Mouse (Mus musculus) midbrain, embryonic 14.5 days (tissue): Measurements from ENCODE around the gene C2cd4d. TPM values are rescaled to one million over a fixed set of nuclear protein-coding genes. Genes with fewer than 3 reads are reported as not detected.

ENCODE experiments used
- ATAC-seq: fragments of 200-750 bp; cut with Nextera tagmentation; 2 replicates; pipeline ENCODE4 v1.8.0; 2017; ENCODE audit warnings: moderate number of reproducible peaks, moderate library complexity; ENCODE audit not compliant: low FRiP score, low TSS enrichment
- DNase-seq: peaks from one replicate; pipeline ENCODE4 v3.0.0-alpha.2; 2015
- H3K27ac ChIP-seq: fragments of 300-500 bp; sonication (generic); replicated peaks from 2 replicates; pipeline ENCODE4 v1.5.1; 2014; ENCODE audit warnings: mild to moderate bottlenecking, low read depth, low read length, moderate library complexity
- H3K27me3 ChIP-seq: fragments of 300-500 bp; sonication (generic); 2 replicates; pipeline ENCODE4 v1.6.1; 2014; ENCODE audit warnings: low read length, control low read depth, mixed read lengths; ENCODE audit not compliant: control insufficient read depth, insufficient read depth
- H3K36me3 ChIP-seq: fragments of 300-500 bp; sonication (generic); 2 replicates; pipeline ENCODE4 v1.6.1; 2014; ENCODE audit warnings: low read length, control low read depth; ENCODE audit not compliant: control insufficient read depth, insufficient read depth
- H3K4me1 ChIP-seq: fragments of 300-500 bp; sonication (generic); 2 replicates; pipeline ENCODE4 v1.6.1; 2014; ENCODE audit warnings: mild to moderate bottlenecking, antibody characterized with exemption, low read length, control low read depth; ENCODE audit not compliant: control insufficient read depth, insufficient read depth
- H3K4me2 ChIP-seq: fragments of 300-500 bp; sonication (generic); 2 replicates; pipeline ENCODE4 v1.6.1; 2014; ENCODE audit warnings: mild to moderate bottlenecking, low read length, moderate library complexity
- H3K4me3 ChIP-seq: fragments of 300-500 bp; sonication (generic); replicated peaks from 2 replicates; pipeline ENCODE4 v1.5.1; 2014; ENCODE audit warnings: low read depth, low read length
- H3K9ac ChIP-seq: fragments of 300-500 bp; sonication (generic); replicated peaks from 2 replicates; pipeline ENCODE4 v1.6.1; 2014; ENCODE audit warnings: mild to moderate bottlenecking, low read length, moderate library complexity
- H3K9me3 ChIP-seq: fragments of 300-500 bp; sonication (generic); 2 replicates; pipeline ENCODE4 v1.6.1; 2016; ENCODE audit warnings: low read length, control low read depth, mixed read lengths; ENCODE audit not compliant: control insufficient read depth
- WGBS: fragments of 180-500 bp; shearing (Covaris S2); extraction: QIAGEN DNeasy Blood & Tissue Kit; methylation state at CpG from one replicate; pipeline ENCODE4 v1.1.7; 2014; 5-methylcytosine and 5-hydroxymethylcytosine counted together
- polyA plus RNA-seq: library from polyadenylated mRNA; unstranded; fragments of >200 nt; fragmentation: Nextera tagmentation; extraction: Ambion mirVana; gene quantifications from 2 replicates; pipeline ENCODE4 v1.2.1, GENCODE M21; 2014

The C2cd4d gene
- 2.6 and 3.1 TPM in 2 replicates for polyA plus RNA-seq

- no peak within 1 kb of the TSS for H3K27ac ChIP-seq
- DNase-seq (no peak), ATAC-seq (no peak)
- H3K36me3 ChIP-seq: no peaks in the 10 kb centered on the region
- H3K4me2 ChIP-seq: peak within 1 kb of the TSS; percentile 85
- peak within 1 kb of the TSS; percentile 53 for H3K4me3 ChIP-seq
- peak within 1 kb of the TSS; percentile 80 for H3K9ac ChIP-seq
- H3K9me3 ChIP-seq: no peaks in the 10 kb centered on the region
- 18% methylated on average over 7 of the region's 7 CpGs for WGBS
- 0 out of 2 replicates have a peak, but pooled peaks cover 4% of the 10 kb centered on the region for H3K4me1 ChIP-seq
- 0 out of 2 replicates have a peak, but pooled peaks cover 7% of the 10 kb centered on the region for H3K27me3 ChIP-seq
These were observed at the start of gene C2cd4d for GRCm38 (mm10) chr3:94362138-94362537. Gene C2cd4d (plus strand): TSS chr3:94362438.

- ATAC-seq: no peak
- H3K4me1 ChIP-seq: no peaks in the 10 kb centered on the region
- 67% methylated on average over 3 of the region's 3 CpGs for WGBS
- H3K9me3 ChIP-seq: no peaks in the 10 kb centered on the region
- H3K27me3 ChIP-seq: no peaks in the 10 kb centered on the region
- no peak overlapping the region for H3K9ac ChIP-seq
- no peak overlapping the region for H3K4me2 ChIP-seq
- no peak overlapping the region for H3K4me3 ChIP-seq
- no peak overlapping the region for H3K27ac ChIP-seq
- H3K36me3 ChIP-seq: peaks cover 48% of the 10 kb centered on the region
- DNase-seq: peak; percentile 6
These were observed 33.6 kb upstream of the C2cd4d start for GRCm38 (mm10) chr3:94328681-94329080.

GRCm38 (mm10) chr3:94334442-94334841, 27.8 kb upstream of the C2cd4d start:
- DNase-seq: no peak
- no peak overlapping the region for H3K4me3 ChIP-seq
- no peak overlapping the region for H3K27ac ChIP-seq
- WGBS: 93% methylated on average over 4 of the region's 4 CpGs
- no peak overlapping the region for H3K9ac ChIP-seq
- ATAC-seq: no peak
- H3K36me3 ChIP-seq: peaks cover 27% of the 10 kb centered on the region
- no peaks in the 10 kb centered on the region for H3K4me1 ChIP-seq
- H3K9me3 ChIP-seq: no peaks in the 10 kb centered on the region
- no peak overlapping the region for H3K4me2 ChIP-seq
- H3K27me3 ChIP-seq: no peaks in the 10 kb centered on the region

- no peak overlapping the region for H3K4me3 ChIP-seq
- H3K27me3 ChIP-seq: no peaks in the 10 kb centered on the region
- H3K4me1 ChIP-seq: no peaks in the 10 kb centered on the region
- no peak for DNase-seq
- no peak overlapping the region for H3K9ac ChIP-seq
- no peaks in the 10 kb centered on the region for H3K9me3 ChIP-seq
- H3K36me3 ChIP-seq: no peaks in the 10 kb centered on the region
- no peak overlapping the region for H3K27ac ChIP-seq
- 88% methylated on average over 3 of the region's 3 CpGs for WGBS
- H3K4me2 ChIP-seq: no peak overlapping the region
- ATAC-seq: no peak
These were observed 23.7 kb upstream of the C2cd4d start for GRCm38 (mm10) chr3:94338522-94338921.

- Histone ChIP-seq H3K4me3 (no peak within 1 kb of the TSS), H3K27ac (no peak within 1 kb of the TSS), H3K27me3 (no peaks in the 10 kb centered on the region), H3K36me3 (no peaks in the 10 kb centered on the region), H3K4me2 (no peak within 1 kb of the TSS), H3K9me3 (no peaks in the 10 kb centered on the region), H3K4me1 (no peaks in the 10 kb centered on the region), H3K9ac (no peak within 1 kb of the TSS)
- ATAC-seq (no peak), DNase-seq (peak; percentile 57)
- 50% methylated on average over 3 of the region's 3 CpGs for WGBS
These were observed 20.2 kb upstream of the C2cd4d start, which contains the start of gene Them5 for GRCm38 (mm10) chr3:94341959-94342422. Gene Them5 (plus strand): TSS chr3:94342099.

- no peak for ATAC-seq
- Histone ChIP-seq H3K9ac (no peak overlapping the region), H3K4me2 (no peak overlapping the region), H3K9me3 (no peaks in the 10 kb centered on the region), H3K27me3 (no peaks in the 10 kb centered on the region), H3K27ac (no peak overlapping the region), H3K36me3 (no peaks in the 10 kb centered on the region), H3K4me1 (no peaks in the 10 kb centered on the region), H3K4me3 (no peak overlapping the region)
- WGBS: 43% methylated on average over 1 of the region's 1 CpGs
- peak; percentile 41 for DNase-seq
These were observed 19.7 kb upstream of the C2cd4d start for GRCm38 (mm10) chr3:94342552-94342951.

GRCm38 (mm10) chr3:94344182-94344581, 18.1 kb upstream of the C2cd4d start:
- Histone ChIP-seq H3K36me3 (no peaks in the 10 kb centered on the region), H3K4me1 (no peaks in the 10 kb centered on the region), H3K27ac (no peak overlapping the region), H3K9ac (no peak overlapping the region), H3K4me3 (no peak overlapping the region), H3K9me3 (no peaks in the 10 kb centered on the region), H3K27me3 (no peaks in the 10 kb centered on the region), H3K4me2 (no peak overlapping the region)
- DNase-seq (no peak), ATAC-seq (no peak)
- WGBS: 80% methylated on average over 2 of the region's 2 CpGs

GRCm38 (mm10) chr3:94344897-94345296, 17.3 kb upstream of the C2cd4d start:
- no peak overlapping the region for H3K4me2 ChIP-seq
- H3K27me3 ChIP-seq: no peaks in the 10 kb centered on the region
- ATAC-seq: no peak
- H3K36me3 ChIP-seq: no peaks in the 10 kb centered on the region
- H3K27ac ChIP-seq: no peak overlapping the region
- 53% methylated on average over 3 of the region's 3 CpGs for WGBS
- H3K4me3 ChIP-seq: no peak overlapping the region
- H3K9me3 ChIP-seq: no peaks in the 10 kb centered on the region
- DNase-seq: no peak
- no peaks in the 10 kb centered on the region for H3K4me1 ChIP-seq
- H3K9ac ChIP-seq: no peak overlapping the region

GRCm38 (mm10) chr3:94348146-94348545, 14.1 kb upstream of the C2cd4d start:
- Histone ChIP-seq H3K27me3 (no peaks in the 10 kb centered on the region), H3K27ac (no peak overlapping the region), H3K4me1 (no peaks in the 10 kb centered on the region), H3K4me2 (no peak overlapping the region), H3K4me3 (no peak overlapping the region), H3K36me3 (no peaks in the 10 kb centered on the region), H3K9me3 (no peaks in the 10 kb centered on the region), H3K9ac (no peak overlapping the region)
- 80% methylated on average over 2 of the region's 2 CpGs for WGBS
- ATAC-seq (no peak), DNase-seq (no peak)
